Mouse (Mus musculus): ENCODE measurements around the gene Ccdc167. TPM values are rescaled to one million over a fixed set of nuclear protein-coding genes. Genes with fewer than 3 reads are reported as not detected.

Ccdc167 gene
- polyA plus RNA-seq, 1 experiment from 2014 or later = 9.2 TPM

- WGBS = 47% methylated on average over 10 of the region's 10 CpGs
- Histone ChIP-seq H3K27me3 (ENCODE audit: insufficient read depth, low read length) (no peaks in the 10 kb centered on the region), H3K4me3 (replicated peaks; ENCODE audit: low read depth, low read length) (no peak overlapping the region), H3K4me1 (replicated peaks; ENCODE audit: insufficient read depth, low read length) (peaks cover 5% of the 10 kb centered on the region; the same call in 1 of the 2 replicates), H3K4me2 (ENCODE audit: low read length) (no peak overlapping the region), H3K36me3 (ENCODE audit: insufficient read depth, low read length) (no peaks in the 10 kb centered on the region), H3K27ac (no peak overlapping the region), H3K9ac (ENCODE audit: low read depth, low read length) (no peak overlapping the region), H3K9me3 (replicated peaks; ENCODE audit: low read length) (no peaks in the 10 kb centered on the region)
- TF ChIP-seq CTCF (IDR thresholded peaks at IDR 0.05; ENCODE audit: low read depth) = no peak
- DNase-seq (ENCODE audit: low spot score) = no peak
- no peak for ATAC-seq (replicated peaks; ENCODE audit: low FRiP score, low read depth)
Measured at GRCm38 (mm10) chr17:29756381-29756780, 39.5 kb upstream of the Ccdc167 start.

DNA sequence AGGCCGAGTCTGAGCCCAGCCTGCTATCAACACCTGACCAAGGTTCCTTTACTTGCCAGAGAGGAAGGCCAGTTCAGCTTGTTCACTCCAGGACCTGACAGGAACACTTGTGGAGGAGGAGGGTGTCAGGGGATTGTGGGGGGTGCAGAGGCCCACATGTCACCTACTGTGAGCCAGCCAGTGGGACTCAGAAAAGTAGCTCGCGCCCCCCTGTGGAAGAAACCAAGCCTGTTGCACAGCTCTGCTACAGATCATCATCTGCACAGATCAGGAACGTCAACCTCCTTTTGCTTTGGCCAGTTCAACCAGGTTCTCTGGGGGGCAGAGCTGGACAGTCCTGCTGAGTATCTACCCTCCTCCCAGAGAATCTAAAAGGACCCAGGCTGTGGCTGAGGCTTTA is 37.7 kb upstream of the Ccdc167 start:
- peaks cover 5% of the 10 kb centered on the region; the same call in 1 of the 2 replicates for H3K4me1 ChIP-seq (replicated peaks; ENCODE audit: insufficient read depth, low read length)
- H3K9ac ChIP-seq (ENCODE audit: low read depth, low read length) = no peak overlapping the region
- H3K4me2 ChIP-seq (ENCODE audit: low read length) = no peak overlapping the region
- H3K27ac ChIP-seq = no peak overlapping the region
- WGBS = 61% methylated on average over 4 of the region's 4 CpGs
- H3K27me3 ChIP-seq (ENCODE audit: insufficient read depth, low read length) = no peaks in the 10 kb centered on the region
- ATAC-seq (replicated peaks; ENCODE audit: low FRiP score, low read depth) (no peak), DNase-seq (ENCODE audit: low spot score) (no peak)
- peak; percentile 22; the same call in 1 of the 2 replicates for TF ChIP-seq CTCF (IDR thresholded peaks at IDR 0.05; ENCODE audit: low read depth)
- no peak overlapping the region for H3K4me3 ChIP-seq (replicated peaks; ENCODE audit: low read depth, low read length)
- H3K9me3 ChIP-seq (replicated peaks; ENCODE audit: low read length) = no peaks in the 10 kb centered on the region
- no peaks in the 10 kb centered on the region for H3K36me3 ChIP-seq (ENCODE audit: insufficient read depth, low read length)

DNA sequence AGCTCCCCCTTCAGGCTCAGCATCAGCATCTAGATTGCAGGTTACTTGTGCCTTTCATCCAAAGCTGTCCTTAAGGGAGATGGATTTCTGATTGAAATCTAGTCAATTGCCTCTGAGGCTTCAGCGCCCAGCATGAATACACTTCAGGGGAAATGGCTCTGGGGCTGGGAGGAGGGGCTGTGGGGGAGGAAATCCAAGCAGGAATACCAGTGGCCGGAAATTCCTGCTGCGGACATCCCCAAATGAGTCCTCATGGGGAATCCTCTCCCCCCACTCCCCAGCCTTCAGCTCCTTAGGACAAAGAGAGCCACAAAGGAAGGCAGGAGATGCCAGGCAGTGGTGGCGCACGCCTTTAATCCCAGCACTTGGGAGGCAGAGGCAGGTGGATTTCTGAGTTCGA is 30.6 kb upstream of the Ccdc167 start:
- WGBS = 54% methylated on average over 6 of the region's 6 CpGs
- H3K27ac ChIP-seq = no peak overlapping the region
- DNase-seq (ENCODE audit: low spot score) = peak; percentile 59
- H3K9me3 ChIP-seq (replicated peaks; ENCODE audit: low read length) = no peaks in the 10 kb centered on the region
- no peaks in the 10 kb centered on the region for H3K36me3 ChIP-seq (ENCODE audit: insufficient read depth, low read length)
- peaks cover 10% of the 10 kb centered on the region; the same call in 1 of the 2 replicates for H3K4me1 ChIP-seq (replicated peaks; ENCODE audit: insufficient read depth, low read length)
- H3K9ac ChIP-seq (ENCODE audit: low read depth, low read length) = no peak overlapping the region
- no peak overlapping the region for H3K4me2 ChIP-seq (ENCODE audit: low read length)
- H3K27me3 ChIP-seq (ENCODE audit: insufficient read depth, low read length) = no peaks in the 10 kb centered on the region
- no peak for ATAC-seq (replicated peaks; ENCODE audit: low FRiP score, low read depth)
- TF ChIP-seq CTCF (IDR thresholded peaks at IDR 0.05; ENCODE audit: low read depth) = no peak
- H3K4me3 ChIP-seq (replicated peaks; ENCODE audit: low read depth, low read length) = no peak overlapping the region

GRCm38 (mm10) chr17:29737849-29738804 is 21.3 kb upstream of the Ccdc167 start:
- Histone ChIP-seq H3K4me3 (replicated peaks; ENCODE audit: low read depth, low read length) (0 out of 2 replicates have a peak overlapping the region, but pooled peaks have one; percentile 0), H3K9me3 (replicated peaks; ENCODE audit: low read length) (no peaks in the 10 kb centered on the region), H3K27me3 (ENCODE audit: insufficient read depth, low read length) (0 out of 2 replicates have a peak, but pooled peaks cover 5% of the 10 kb centered on the region), H3K36me3 (ENCODE audit: insufficient read depth, low read length) (no peaks in the 10 kb centered on the region), H3K27ac (no peak overlapping the region), H3K4me1 (replicated peaks; ENCODE audit: insufficient read depth, low read length) (no peaks in the 10 kb centered on the region; the same call in 1 of the 2 replicates), H3K4me2 (ENCODE audit: low read length) (peak overlapping the region; percentile 40), H3K9ac (ENCODE audit: low read depth, low read length) (no peak overlapping the region)
- ATAC-seq (replicated peaks; ENCODE audit: low FRiP score, low read depth) (peak; percentile 81), DNase-seq (ENCODE audit: low spot score) (peak; percentile 93)
- WGBS = 16% methylated on average over 22 of the region's 22 CpGs
- TF ChIP-seq CTCF (IDR thresholded peaks at IDR 0.05; ENCODE audit: low read depth) = peak; percentile 65

DNA sequence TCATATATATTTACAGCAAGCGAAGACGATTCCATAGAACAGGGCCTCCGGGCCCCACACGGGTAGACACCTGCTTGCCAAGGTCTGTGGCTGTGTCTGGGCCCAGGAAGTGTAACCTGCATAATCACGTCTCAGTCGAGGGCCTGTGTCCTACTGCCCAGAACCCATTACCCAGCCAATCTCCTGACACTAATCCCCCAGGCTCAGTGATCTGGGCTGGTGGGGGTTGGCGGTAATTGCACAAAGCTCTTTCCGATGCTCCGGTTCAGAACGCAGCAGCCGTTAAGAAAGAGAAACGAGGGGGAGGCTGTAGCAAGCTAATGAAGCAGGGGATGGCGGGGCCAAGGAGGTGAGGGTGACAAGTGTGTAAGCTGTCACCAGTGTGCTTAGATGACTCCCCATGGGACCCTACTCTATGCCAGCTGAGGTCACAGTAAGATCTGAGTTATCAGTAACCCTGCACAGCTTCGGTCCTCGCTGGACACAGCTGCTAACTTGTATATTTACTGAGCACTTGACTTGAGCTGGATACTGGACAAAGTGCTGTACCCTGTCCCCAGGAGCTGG is 19.7 kb upstream of the Ccdc167 start:
- ATAC-seq (replicated peaks; ENCODE audit: low FRiP score, low read depth) (no peak), DNase-seq (ENCODE audit: low spot score) (peak; percentile 63)
- Histone ChIP-seq H3K4me2 (ENCODE audit: low read length) (no peak overlapping the region), H3K4me1 (replicated peaks; ENCODE audit: insufficient read depth, low read length) (no peaks in the 10 kb centered on the region; the same call in 1 of the 2 replicates), H3K4me3 (replicated peaks; ENCODE audit: low read depth, low read length) (no peak overlapping the region), H3K27ac (no peak overlapping the region), H3K9me3 (replicated peaks; ENCODE audit: low read length) (no peaks in the 10 kb centered on the region), H3K27me3 (ENCODE audit: insufficient read depth, low read length) (0 out of 2 replicates have a peak, but pooled peaks cover 5% of the 10 kb centered on the region), H3K9ac (ENCODE audit: low read depth, low read length) (no peak overlapping the region), H3K36me3 (ENCODE audit: insufficient read depth, low read length) (no peaks in the 10 kb centered on the region)
- WGBS = 29% methylated on average over 15 of the region's 15 CpGs
- TF ChIP-seq CTCF (IDR thresholded peaks at IDR 0.05; ENCODE audit: low read depth) = no peak

DNA sequence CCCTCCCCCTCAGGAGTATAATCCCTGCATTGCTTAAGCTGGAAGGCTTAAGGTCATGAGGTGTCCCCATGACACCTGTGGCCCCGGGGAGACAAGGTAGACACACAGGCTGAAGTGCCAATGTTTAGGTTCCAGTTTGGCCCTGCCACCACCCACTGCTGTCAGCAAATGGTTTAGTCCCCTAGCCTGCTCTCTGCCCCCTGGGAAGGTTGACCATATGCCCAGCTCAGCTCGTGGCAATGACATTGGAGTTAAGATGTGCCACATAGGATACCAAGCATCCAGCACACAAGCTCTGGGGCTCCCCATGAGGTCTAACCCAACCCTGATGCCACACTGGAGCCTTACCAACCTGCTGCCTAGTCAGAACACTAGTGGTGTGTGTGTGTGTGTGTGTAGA is 15.7 kb upstream of the Ccdc167 start:
- no peak for TF ChIP-seq CTCF (IDR thresholded peaks at IDR 0.05; ENCODE audit: low read depth)
- ATAC-seq (replicated peaks; ENCODE audit: low FRiP score, low read depth) = no peak
- 69% methylated on average over 2 of the region's 2 CpGs for WGBS

More for the DNA sequence above, 15.7 kb upstream of the Ccdc167 start:
- H3K4me2 ChIP-seq (ENCODE audit: low read length) = no peak overlapping the region
- no peak overlapping the region for H3K9ac ChIP-seq (ENCODE audit: low read depth, low read length)
- no peaks in the 10 kb centered on the region for H3K9me3 ChIP-seq (replicated peaks; ENCODE audit: low read length)
- no peak overlapping the region for H3K27ac ChIP-seq
- no peaks in the 10 kb centered on the region for H3K27me3 ChIP-seq (ENCODE audit: insufficient read depth, low read length)
- no peak overlapping the region for H3K4me3 ChIP-seq (replicated peaks; ENCODE audit: low read depth, low read length)
- no peaks in the 10 kb centered on the region for H3K4me1 ChIP-seq (replicated peaks; ENCODE audit: insufficient read depth, low read length)
- H3K36me3 ChIP-seq (ENCODE audit: insufficient read depth, low read length) = no peaks in the 10 kb centered on the region
- DNase-seq (ENCODE audit: low spot score) = no peak

Measured in kidney, postnatal 0 days (tissue).